Comparison of ENCODE assay signal across 8 mouse cellular contexts in the genomic region with DNA sequence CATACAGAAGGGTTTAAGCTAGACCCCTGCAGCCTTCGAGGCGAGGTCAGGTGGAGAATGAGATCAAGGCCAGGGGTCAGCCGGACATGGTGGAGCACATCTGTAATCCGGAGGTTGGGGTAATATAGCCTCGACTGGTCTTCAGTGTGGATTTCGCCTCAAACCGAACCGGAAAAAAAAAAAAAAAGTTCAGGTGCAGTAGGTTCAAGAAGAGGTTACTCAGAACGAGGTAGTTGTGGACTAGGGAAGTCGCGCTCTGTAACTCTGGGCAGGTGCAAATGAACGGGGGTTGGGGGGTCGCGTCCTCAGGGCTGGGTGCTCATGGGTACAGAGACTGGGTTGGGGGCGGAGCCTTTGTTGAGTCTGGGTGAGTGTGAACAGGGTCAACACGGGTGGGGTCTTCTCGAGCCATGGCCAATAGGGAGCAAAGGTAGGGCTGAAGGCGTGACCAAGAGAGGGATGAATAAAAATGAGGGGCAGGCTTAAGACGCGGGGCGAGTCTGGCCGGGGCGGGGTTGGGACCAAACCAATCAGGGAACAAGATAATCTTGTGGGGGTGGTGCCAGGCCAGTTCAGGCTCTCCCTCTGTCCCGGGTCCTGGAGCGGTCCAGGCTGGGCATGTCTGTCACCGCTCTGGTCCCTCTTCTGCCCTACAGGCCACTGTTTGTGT. TPM values are rescaled to one million over a fixed set of nuclear protein-coding genes. Genes with fewer than 3 reads are reported as not detected.
A peak's percentile ranks its signal among the peaks of the same experiment; 100 is the strongest.
DNase-seq lines count a peak whose midpoint lies in the region; ATAC-seq and TF ChIP-seq lines count a peak whose summit lies in the region.

No protein-coding gene starts in this region.

- peak overlapping the region; percentile 65 for H3K4me2 ChIP-seq in intestine, postnatal 0 days (replicated peaks; ENCODE audit: low read depth)
- H3K4me2 ChIP-seq in limb, embryonic 15.5 days: peak overlapping the region; percentile 52
- H3K4me2 ChIP-seq in midbrain, embryonic 15.5 days: peak overlapping the region; percentile 75

- no peak overlapping the region for H3K9ac ChIP-seq in intestine, postnatal 0 days (ENCODE audit: low read depth, low read length)
- 0 out of 2 replicates have a peak overlapping the region, but pooled peaks have one; percentile 15 for H3K9ac ChIP-seq in limb, embryonic 15.5 days
- H3K9ac ChIP-seq in midbrain, embryonic 15.5 days: peak overlapping the region; percentile 38

- TF ChIP-seq CTCF in intestine, postnatal 0 days (IDR thresholded peaks at IDR 0.05; ENCODE audit: low read depth): no peak

- H3K27ac ChIP-seq in intestine, postnatal 0 days (ENCODE audit: low read depth, low read length): no peak overlapping the region
- no peak overlapping the region for H3K27ac ChIP-seq in limb, embryonic 15.5 days
- H3K27ac ChIP-seq in midbrain, embryonic 15.5 days: no peak overlapping the region

- 1% methylated on average over 26 of the region's 26 CpGs for WGBS in intestine, postnatal 0 days
- WGBS in limb, embryonic 15.5 days: 2% methylated on average over 26 of the region's 26 CpGs
- 2% methylated on average over 26 of the region's 26 CpGs for WGBS in midbrain, embryonic 15.5 days

- peak; percentile 83 for ATAC-seq in intestine, postnatal 0 days
- ATAC-seq in limb, embryonic 15.5 days (ENCODE audit: insufficient number of reproducible peaks, low FRiP score, low TSS enrichment, low read depth): peak; percentile 76
- peak; percentile 90 for ATAC-seq in midbrain, embryonic 15.5 days (replicated peaks)

- no peaks in the 10 kb centered on the region for H3K36me3 ChIP-seq in intestine, postnatal 0 days (ENCODE audit: control insufficient read depth, insufficient read depth)
- no peaks in the 10 kb centered on the region for H3K36me3 ChIP-seq in limb, embryonic 15.5 days
- no peaks in the 10 kb centered on the region for H3K36me3 ChIP-seq in midbrain, embryonic 15.5 days (replicated peaks)

- H3K4me3 ChIP-seq in intestine, postnatal 0 days (ENCODE audit: low read depth, low read length): peak overlapping the region; percentile 29
- peak overlapping the region; percentile 34 for H3K4me3 ChIP-seq in limb, embryonic 15.5 days
- H3K4me3 ChIP-seq in midbrain, embryonic 15.5 days: peak overlapping the region; percentile 43

- DNase-seq in A20 (ENCODE audit: low read depth, low spot score): peak; percentile 88
- peak; percentile 55 to 61 for DNase-seq in adrenal gland, adult 18-20 months (ENCODE audit: low spot score in 2 of 2)
- DNase-seq in embryo, embryonic 11.5 days (ENCODE audit: low read depth, low spot score): peak; percentile 69
- peak; percentile 65 to 72 for DNase-seq in heart, adult 18-20 months
- DNase-seq in telencephalon, adult 2 months (ENCODE audit: low read depth, low spot score): peak; percentile 36

- peaks cover 17% of the 10 kb centered on the region; the same call in 1 of the 2 replicates for H3K27me3 ChIP-seq in intestine, postnatal 0 days (replicated peaks; ENCODE audit: control insufficient read depth, insufficient read depth, low read length)
- H3K27me3 ChIP-seq in limb, embryonic 15.5 days: peaks cover 34% of the 10 kb centered on the region
- H3K27me3 ChIP-seq in midbrain, embryonic 15.5 days (replicated peaks): 0 out of 2 replicates have a peak, but pooled peaks cover 11% of the 10 kb centered on the region

- H3K9me3 ChIP-seq in intestine, postnatal 0 days (ENCODE audit: control insufficient read depth): no peaks in the 10 kb centered on the region
- no peaks in the 10 kb centered on the region for H3K9me3 ChIP-seq in limb, embryonic 15.5 days
- no peaks in the 10 kb centered on the region for H3K9me3 ChIP-seq in midbrain, embryonic 15.5 days

- H3K4me1 ChIP-seq in intestine, postnatal 0 days (replicated peaks; ENCODE audit: control insufficient read depth, insufficient read depth, low read length): no peaks in the 10 kb centered on the region; the same call in 1 of the 2 replicates
- H3K4me1 ChIP-seq in limb, embryonic 15.5 days: peaks cover 13% of the 10 kb centered on the region
- peaks cover 17% of the 10 kb centered on the region for H3K4me1 ChIP-seq in midbrain, embryonic 15.5 days

RNA-seq across cellular contexts. Expression of a gene that starts 0.4 kb away (rescaled TPM):
- total RNA-seq in adrenal gland, adult 18-20 months (2021): under 1 TPM; 0.06 to 0.07 TPM
- under 1 TPM; 0.55 to 0.72 TPM for total RNA-seq in heart, adult 18-20 months (2021)
- not detected in 2 replicates for polyA plus RNA-seq in intestine, postnatal 0 days (2015; fragmentation: Nextera tagmentation; extraction: Ambion mirVana)
- polyA plus RNA-seq in limb, embryonic 15.5 days (2015; fragmentation: Nextera tagmentation; extraction: Ambion mirVana): 0.09 and 0.29 TPM in 2 replicates
- 0.60 and 0.83 TPM in 2 replicates for polyA plus RNA-seq in midbrain, embryonic 15.5 days (2015; fragmentation: Nextera tagmentation; extraction: Ambion mirVana)

RNA-seq across cellular contexts. Expression of a gene that starts 14.3 kb away (rescaled TPM):
- 1 to 10 TPM; 2.5 to 6.9 TPM for total RNA-seq in adrenal gland, adult 18-20 months (2021)
- 1 to 10 TPM; 4.9 to 6.8 TPM for total RNA-seq in heart, adult 18-20 months (2021)
- 0.69 and 0.86 TPM in 2 replicates for polyA plus RNA-seq in intestine, postnatal 0 days (2015; fragmentation: Nextera tagmentation; extraction: Ambion mirVana)
- polyA plus RNA-seq in limb, embryonic 15.5 days (2015; fragmentation: Nextera tagmentation; extraction: Ambion mirVana): 72.6 and 79.3 TPM in 2 replicates
- polyA plus RNA-seq in midbrain, embryonic 15.5 days (2015; fragmentation: Nextera tagmentation; extraction: Ambion mirVana): 0.09 and 0.39 TPM in 2 replicates

RNA-seq across cellular contexts. Expression of a gene that starts 57.3 kb away (rescaled TPM):
- total RNA-seq in adrenal gland, adult 18-20 months (2021): 10 to 100 TPM; 24.7 to 28.1 TPM
- 10 to 100 TPM; 12.0 to 14.5 TPM for total RNA-seq in heart, adult 18-20 months (2021)
- polyA plus RNA-seq in intestine, postnatal 0 days (2015; fragmentation: Nextera tagmentation; extraction: Ambion mirVana): 19.6 and 20.6 TPM in 2 replicates
- polyA plus RNA-seq in limb, embryonic 15.5 days (2015; fragmentation: Nextera tagmentation; extraction: Ambion mirVana): 21.3 and 21.9 TPM in 2 replicates
- 11.4 and 14.3 TPM in 2 replicates for polyA plus RNA-seq in midbrain, embryonic 15.5 days (2015; fragmentation: Nextera tagmentation; extraction: Ambion mirVana)

Comparison
In these comparisons a context has a peak if more than half of its experiments do, and no peak if none do; other contexts are left out.
1. DNase-seq: peak in every context shown above with its lines; median percentile 88 in A20; 69 in embryo, embryonic 11.5 days; 68 in heart, adult 18-20 months; 58 in adrenal gland, adult 18-20 months; 36 in telencephalon, adult 2 months.
2. RNA of a gene that starts 14.3 kb away (polyA plus RNA-seq): 72.6 to 79.3 TPM in limb, embryonic 15.5 days; 0.69 to 0.86 TPM in intestine, postnatal 0 days and 0.09 to 0.39 TPM in midbrain, embryonic 15.5 days; every median in the first group is over 10 times any median in the second.
3. Peak in every context shown above with its lines, with median percentiles within 50 percentile points of each other: ATAC-seq, H3K4me2 ChIP-seq and H3K4me3 ChIP-seq.